Mouse (Mus musculus) frontal cortex, adult 2 months (tissue): ENCODE results near the gene Igsf10. TPM values are rescaled to one million over a fixed set of nuclear protein-coding genes. Genes with fewer than 3 reads are reported as not detected.
"Not testable (repeated sequence)": the region's sequence is repeated elsewhere in the genome, so short reads cannot be mapped to it uniquely, and the experiment has no call there.

ENCODE experiments used
- DNase-seq, 2 experiments: peaks; one replicate each; pipeline ENCODE4 v3.0.0; 2022; ENCODE audit warnings: low spot score in 1 of 2; ENCODE audit errors: extremely low spot score in 1 of 2
- polyA plus RNA-seq: library from polyadenylated mRNA; depleted of rRNA; stranded (reverse); fragments of >200 nt; gene quantifications from 2 replicates; pipeline ENCODE4 v1.2.3, GENCODE M21; 2012; rRNA removed

Gene Igsf10
- polyA plus RNA-seq, result 0.92 and 1.0 TPM in 2 replicates

- peak in 1 of 2 experiments; percentile 15 for DNase-seq
Measured at GRCm38 (mm10) chr3:59344065-59344905, at the start of gene Igsf10. TSS of gene Igsf10 (minus strand) at chr3:59344394.

- DNase-seq, result no peak
Measured at GRCm38 (mm10) chr3:59385553-59385952, 41.4 kb upstream of the Igsf10 start.

GRCm38 (mm10) chr3:59385000-59385399 lies 40.8 kb upstream of the Igsf10 start:
- no peak for DNase-seq

GRCm38 (mm10) chr3:59384321-59384720 lies 40.1 kb upstream of the Igsf10 start:
- DNase-seq, result no peak

GRCm38 (mm10) chr3:59378791-59379190 lies 34.6 kb upstream of the Igsf10 start:
- DNase-seq, result not testable (repeated sequence)

GRCm38 (mm10) chr3:59361895-59362294 lies 17.7 kb upstream of the Igsf10 start:
- no peak for DNase-seq

GRCm38 (mm10) chr3:59360102-59360501 lies 15.9 kb upstream of the Igsf10 start:
- DNase-seq, result no peak

- no peak for DNase-seq
Measured at GRCm38 (mm10) chr3:59354156-59354555, 10.0 kb upstream of the Igsf10 start.

- no peak for DNase-seq
Measured at GRCm38 (mm10) chr3:59351768-59352167, 7.6 kb upstream of the Igsf10 start.

GRCm38 (mm10) chr3:59343026-59343425 lies 1.2 kb downstream of the Igsf10 start:
- DNase-seq, result no peak

GRCm38 (mm10) chr3:59341647-59342427 lies 2.4 kb downstream of the Igsf10 start:
- DNase-seq, result no peak

GRCm38 (mm10) chr3:59328526-59328925 lies 15.7 kb downstream of the Igsf10 start:
- DNase-seq, result no peak

- peak in 1 of 2 experiments; percentile 78 for DNase-seq
Measured at GRCm38 (mm10) chr3:59321278-59321876, 22.8 kb downstream of the Igsf10 start.

- no peak for DNase-seq
Measured at GRCm38 (mm10) chr3:59316077-59316476, 28.1 kb downstream of the Igsf10 start.

- DNase-seq, result peak; percentile 44 to 63
Measured at GRCm38 (mm10) chr3:59312610-59313009, 31.6 kb downstream of the Igsf10 start.

GRCm38 (mm10) chr3:59305518-59305917 lies 38.7 kb downstream of the Igsf10 start:
- DNase-seq, result no peak

GRCm38 (mm10) chr3:59304944-59305343 lies 39.2 kb downstream of the Igsf10 start:
- DNase-seq, result no peak

- no peak for DNase-seq
Measured at GRCm38 (mm10) chr3:59297653-59298052, 46.5 kb downstream of the Igsf10 start.

- no peak for DNase-seq
Measured at GRCm38 (mm10) chr3:59296563-59297130, 47.5 kb downstream of the Igsf10 start.

- no peak for DNase-seq
Measured at GRCm38 (mm10) chr3:59295699-59296562, 48.3 kb downstream of the Igsf10 start.
